Mouse (Mus musculus) CH12.LX (cell line): ENCODE results near the gene Smarca2. TPM values are rescaled to one million over a fixed set of nuclear protein-coding genes. Genes with fewer than 3 reads are reported as not detected.

ENCODE experiments used
- DNase-seq: peaks from one replicate; pipeline ENCODE4 v3.0.0-alpha.2; 2013; ENCODE audit errors: extremely low read depth
- H3K27ac ChIP-seq: 2 replicates; pipeline ENCODE4 v1.5.1; 2012; ENCODE audit warnings: low read depth, mild to moderate bottlenecking, control low read depth, moderate library complexity; ENCODE audit not compliant: insufficient read depth
- H3K27me3 ChIP-seq: replicated peaks from 2 replicates; pipeline ENCODE3; 2012; ENCODE audit warnings: inconsistent platforms
- H3K36me3 ChIP-seq, 2 experiments: replicated peaks in 1 of 2; 2 replicates each; pipeline versions ENCODE3 to v1.6.1; 2012; ENCODE audit warnings: inconsistent platforms in 1 of 2, low read length in 1 of 2, mild to moderate bottlenecking in 1 of 2, mixed read lengths in 1 of 2, moderate library complexity in 1 of 2; ENCODE audit not compliant: control insufficient read depth in 1 of 2, insufficient read depth in 1 of 2
- H3K4me1 ChIP-seq, 2 experiments: 2 replicates each; pipeline ENCODE4 v1.6.1; 2012; ENCODE audit warnings: inconsistent platforms in 1 of 2, moderate library complexity in 1 of 2; ENCODE audit not compliant: insufficient read depth in 2 of 2, control insufficient read depth in 1 of 2
- H3K4me2 ChIP-seq: 2 replicates; pipeline ENCODE4 v1.6.1; 2012; ENCODE audit warnings: low read depth, mild to moderate bottlenecking, control low read depth; ENCODE audit not compliant: poor library complexity, insufficient read depth, severe bottlenecking
- H3K4me3 ChIP-seq, 3 experiments: fragments of 150-350 bp in 1 of 3; sonication (generic) in 1 of 3; replicated peaks in 1 of 3; 2 replicates each; pipeline versions ENCODE3 to v1.5.1; 2011 to 2012; ENCODE audit warnings: low read depth in 2 of 3, low read length in 2 of 3, mild to moderate bottlenecking in 2 of 3, moderate library complexity in 2 of 3, control low read depth in 1 of 3, improper control_type of control experiment in 1 of 3, inconsistent platforms in 1 of 3, mixed read lengths in 1 of 3; ENCODE audit not compliant: poor library complexity in 1 of 3
- H3K79me2 ChIP-seq: replicated peaks from 2 replicates; pipeline ENCODE4 v1.6.1; 2012; ENCODE audit warnings: mild to moderate bottlenecking, moderate library complexity; ENCODE audit not compliant: control insufficient read depth, poor library complexity, insufficient read depth, severe bottlenecking; ENCODE audit errors: extremely low read depth
- H3K9ac ChIP-seq: 2 replicates; pipeline ENCODE4 v1.6.1; 2012; ENCODE audit warnings: low read depth, mild to moderate bottlenecking, control low read depth, moderate library complexity; ENCODE audit not compliant: insufficient read depth
- H3K9me3 ChIP-seq: replicated peaks from 2 replicates; pipeline ENCODE3; 2012; ENCODE audit warnings: low read length, inconsistent platforms, mixed read lengths
- BHLHE40 ChIP-seq: IDR thresholded peaks from 2 replicates; pipeline ENCODE4 v1.6.1; 2011; ENCODE audit warnings: mild to moderate bottlenecking, low read depth, low read length, improper control_type of control experiment
- CHD1 ChIP-seq: IDR thresholded peaks from 2 replicates; pipeline ENCODE4 v1.6.1; 2012; ENCODE audit warnings: low read depth, low read length, improper control_type of control experiment, inconsistent platforms
- CHD2 ChIP-seq: IDR thresholded peaks from 2 replicates; pipeline ENCODE4 v1.6.1; 2011; ENCODE audit warnings: low read length, improper control_type of control experiment
- CTCF ChIP-seq, 2 experiments: IDR thresholded peaks in 1 of 2; conservative IDR thresholded peaks in 1 of 2; 2 replicates each; pipeline ENCODE4 v1.5.1; 2011 to 2012; ENCODE audit warnings: low read depth in 2 of 2, low read length in 2 of 2, improper control_type of control experiment in 1 of 2, inconsistent platforms in 1 of 2, mild to moderate bottlenecking in 1 of 2, moderate library complexity in 1 of 2
- ELF1 ChIP-seq: IDR thresholded peaks from 2 replicates; pipeline ENCODE4 v1.6.1; 2014; ENCODE audit warnings: low read depth, mild to moderate bottlenecking, inconsistent platforms, low read length, improper control_type of control experiment
- EP300 ChIP-seq: IDR thresholded peaks from 2 replicates; pipeline ENCODE4 v1.6.1; 2011; ENCODE audit warnings: low read length, improper control_type of control experiment
- ETS1 ChIP-seq: conservative IDR thresholded peaks from 2 replicates; pipeline ENCODE4 v1.6.1; 2012; ENCODE audit warnings: low read depth, mild to moderate bottlenecking, inconsistent platforms, low read length, improper control_type of control experiment, moderate library complexity
- GABPA ChIP-seq: IDR thresholded peaks from 2 replicates; pipeline ENCODE4 v1.6.1; 2012; ENCODE audit warnings: low read depth, low read length, improper control_type of control experiment, inconsistent platforms; ENCODE audit not compliant: insufficient replicate concordance
- HCFC1 ChIP-seq: IDR thresholded peaks from 2 replicates; pipeline ENCODE4 v1.6.1; 2012; ENCODE audit warnings: low read depth, mild to moderate bottlenecking, inconsistent platforms, low read length, improper control_type of control experiment
- IRF4 ChIP-seq: IDR thresholded peaks from 2 replicates; pipeline ENCODE4 v1.6.1; 2014; ENCODE audit warnings: low read depth, mild to moderate bottlenecking, inconsistent platforms, low read length, improper control_type of control experiment
- JUND ChIP-seq: conservative IDR thresholded peaks from 2 replicates; pipeline ENCODE4 v1.6.1; 2011; ENCODE audit warnings: low read depth, low read length, improper control_type of control experiment
- KAT2A ChIP-seq: IDR thresholded peaks from 2 replicates; pipeline ENCODE4 v1.6.1; 2012; ENCODE audit warnings: low read length, improper control_type of control experiment, inconsistent platforms; ENCODE audit not compliant: insufficient replicate concordance
- MAFK ChIP-seq: IDR thresholded peaks from 2 replicates; pipeline ENCODE4 v1.6.1; 2011; ENCODE audit warnings: low read length, improper control_type of control experiment; ENCODE audit not compliant: insufficient replicate concordance
- MAZ ChIP-seq: IDR thresholded peaks from 2 replicates; pipeline ENCODE4 v1.6.1; 2012; ENCODE audit warnings: low read depth, mild to moderate bottlenecking, inconsistent platforms, low read length, improper control_type of control experiment, moderate library complexity
- MEF2A ChIP-seq: IDR thresholded peaks from 2 replicates; pipeline ENCODE4 v1.6.1; 2014; ENCODE audit warnings: low read depth, mild to moderate bottlenecking, inconsistent platforms, low read length, improper control_type of control experiment, borderline replicate concordance
- MXI1 ChIP-seq: IDR thresholded peaks from 2 replicates; pipeline ENCODE4 v1.6.1; 2011; ENCODE audit warnings: mild to moderate bottlenecking, low read depth, low read length, improper control_type of control experiment
- NRF1 ChIP-seq: IDR thresholded peaks from 2 replicates; pipeline ENCODE4 v1.6.1; 2014; ENCODE audit warnings: low read depth, mild to moderate bottlenecking, inconsistent platforms, low read length, improper control_type of control experiment, moderate library complexity
- PAX5 ChIP-seq: IDR thresholded peaks from 2 replicates; pipeline ENCODE4 v1.6.1; 2012; ENCODE audit warnings: low read length, inconsistent platforms, mixed read lengths
- POLR2AphosphoS2 ChIP-seq: IDR thresholded peaks from 2 replicates; pipeline ENCODE4 v1.6.1; 2011; ENCODE audit warnings: low read depth, low read length, improper control_type of control experiment
- RAD21 ChIP-seq: IDR thresholded peaks from 2 replicates; pipeline ENCODE4 v1.6.1; 2011; ENCODE audit warnings: low read depth, mild to moderate bottlenecking, low read length, improper control_type of control experiment, moderate library complexity
- RCOR1 ChIP-seq: conservative IDR thresholded peaks from 2 replicates; pipeline ENCODE4 v1.6.1; 2012; ENCODE audit warnings: low read depth, mild to moderate bottlenecking, inconsistent platforms, low read length, improper control_type of control experiment
- SIN3A ChIP-seq: IDR thresholded peaks from 2 replicates; pipeline ENCODE4 v1.6.1; 2012; ENCODE audit warnings: low read length, improper control_type of control experiment, inconsistent platforms
- TCF12 ChIP-seq: IDR thresholded peaks from 2 replicates; pipeline ENCODE4 v1.6.1; 2014; ENCODE audit warnings: low read depth, mild to moderate bottlenecking, inconsistent platforms, low read length, improper control_type of control experiment
- UBTF ChIP-seq: IDR thresholded peaks from 2 replicates; pipeline ENCODE4 v1.6.1; 2012; ENCODE audit warnings: low read depth, mild to moderate bottlenecking, inconsistent platforms, low read length, improper control_type of control experiment, moderate library complexity
- USF1 ChIP-seq: IDR thresholded peaks from 2 replicates; pipeline ENCODE4 v1.6.1; 2014; ENCODE audit warnings: low read depth, mild to moderate bottlenecking, inconsistent platforms, low read length, improper control_type of control experiment
- USF2 ChIP-seq: conservative IDR thresholded peaks from 2 replicates; pipeline ENCODE4 v1.6.1; 2011; ENCODE audit warnings: low read depth, low read length, improper control_type of control experiment
- dilution Hi-C: fragments of 300-500 bp; cut with MboI; formaldehyde crosslinking; loops from 2 replicates; pipeline ENCODE4 v1.14.3; 2020; ENCODE audit warnings: low sequenced_read_pairs; ENCODE audit not compliant: extremely low pct_unique_long_range_greater_than_20kb, extremely low pct_ligation_motif_present
- in situ Hi-C: fragments of 300-500 bp; cut with MboI; formaldehyde crosslinking; loops from 3 replicates; pipeline ENCODE4 v1.14.3; 2019; ENCODE audit warnings: low sequenced_read_pairs, low pct_ligation_motif_present, low pct_unique_long_range_greater_than_20kb, mixed read lengths
- polyA plus RNA-seq: library from polyadenylated mRNA; unstranded; fragments of >175 nt; gene quantifications from 2 replicates; pipeline ENCODE4 v1.2.1, GENCODE M21; 2012; ENCODE audit warnings: low read depth; ENCODE audit not compliant: insufficient read length
- total RNA-seq, 2 experiments: library from RNA; depleted of rRNA; stranded (reverse); fragments of 300-350 nt in 1 of 2; fragments of >200 nt in 1 of 2; gene quantifications; 2 replicates each; pipeline ENCODE4 v1.2.3; 2012 to 2014

Smarca2 gene
- total and polyA plus RNA-seq, 3 experiments = 19.4 to 47.1 (median 21.8) TPM

DNA sequence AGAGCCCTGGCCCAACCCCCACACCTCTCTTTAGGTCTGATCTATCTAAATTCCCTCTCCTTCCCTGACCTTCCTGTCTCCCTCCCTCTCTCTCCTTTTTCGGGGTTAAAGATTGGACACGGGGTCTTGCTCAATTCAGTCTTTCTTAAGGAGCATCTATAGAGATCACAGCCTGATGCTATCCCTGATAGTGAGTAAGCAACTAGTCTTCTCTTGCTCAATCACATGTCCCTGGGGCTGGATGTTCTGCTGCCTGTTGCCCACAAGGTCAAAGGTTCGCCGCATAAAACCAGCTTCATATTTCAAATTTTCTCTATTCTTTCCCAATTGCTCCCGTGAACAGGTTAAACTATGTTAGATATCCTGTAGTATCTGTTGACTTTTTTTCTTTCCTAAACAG is 25.2 kb upstream of the Smarca2 start:
- H3K4me1 ChIP-seq = no peaks in the 10 kb centered on the region
- H3K79me2 ChIP-seq = no peaks in the 10 kb centered on the region
- H3K4me2 ChIP-seq = no peak overlapping the region
- no peak overlapping the region for H3K9ac ChIP-seq
- dilution Hi-C loops (no loop called here), in situ Hi-C loops (no loop called here)
- H3K27me3 ChIP-seq = no peaks in the 10 kb centered on the region
- no peak overlapping the region for H3K4me3 ChIP-seq
- no peak for DNase-seq
- no peaks in the 10 kb centered on the region for H3K9me3 ChIP-seq
- TF ChIP-seq CHD2 = no peak
- no peak for TF ChIP-seq IRF4
- H3K27ac ChIP-seq = no peak overlapping the region
- H3K36me3 ChIP-seq = no peaks in the 10 kb centered on the region

DNA sequence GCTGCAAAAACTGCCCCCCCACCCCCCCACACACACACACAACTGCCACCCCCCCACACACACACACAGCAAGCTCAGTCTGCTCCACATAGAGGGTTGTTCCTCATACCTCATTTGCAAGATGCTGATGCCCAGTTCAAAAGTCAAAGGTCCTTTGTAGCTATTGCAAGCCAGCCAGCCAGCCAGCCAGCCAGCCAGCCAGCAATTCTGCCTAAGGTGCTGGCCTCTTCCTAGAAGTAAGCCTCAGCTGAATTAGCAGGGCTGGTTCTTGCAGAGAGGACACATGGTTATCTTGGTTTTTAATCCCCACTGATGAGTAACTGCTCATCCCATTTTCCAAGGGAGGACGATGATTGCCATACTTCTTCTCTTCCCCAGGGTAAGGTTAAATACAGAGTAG is 24.8 kb upstream of the Smarca2 start:
- no peak overlapping the region for H3K27ac ChIP-seq
- DNase-seq = no peak
- no peak overlapping the region for H3K9ac ChIP-seq
- H3K9me3 ChIP-seq = no peaks in the 10 kb centered on the region
- H3K4me1 ChIP-seq = no peaks in the 10 kb centered on the region
- H3K36me3 ChIP-seq = no peaks in the 10 kb centered on the region
- dilution Hi-C loops (no loop called here), in situ Hi-C loops (no loop called here)
- no peaks in the 10 kb centered on the region for H3K79me2 ChIP-seq
- no peaks in the 10 kb centered on the region for H3K27me3 ChIP-seq
- TF ChIP-seq EP300 (no peak), RAD21 (no peak), TCF12 (no peak), HCFC1 (no peak), USF1 (no peak), MAZ (no peak), MEF2A (no peak), RCOR1 (no peak), GABPA (no peak), JUND (no peak), KAT2A (no peak), MXI1 (no peak)
- no peak overlapping the region for H3K4me3 ChIP-seq
- H3K4me2 ChIP-seq = no peak overlapping the region

- no peaks in the 10 kb centered on the region for H3K4me1 ChIP-seq
- no peaks in the 10 kb centered on the region for H3K79me2 ChIP-seq
- no peak overlapping the region for H3K27ac ChIP-seq
- no peaks in the 10 kb centered on the region for H3K36me3 ChIP-seq
- H3K4me3 ChIP-seq = no peak overlapping the region
- DNase-seq = no peak
- TF ChIP-seq MAFK = no peak
- TF ChIP-seq MXI1 = no peak
- no peak for TF ChIP-seq USF2
- no peak for TF ChIP-seq IRF4
- no peak for TF ChIP-seq GABPA
- no peak for TF ChIP-seq RCOR1
- no peak for TF ChIP-seq CTCF (conservative IDR thresholded peaks at IDR 0.05 in 1 of 2, IDR thresholded peaks at IDR 0.05 in 1 of 2; ENCODE audit: low read depth in 2 of 2, low read length in 2 of 2)
- no peak for TF ChIP-seq PAX5
- TF ChIP-seq BHLHE40 = no peak
- TF ChIP-seq KAT2A = no peak
- no peak for TF ChIP-seq SIN3A
- TF ChIP-seq CHD1 = no peak
- TF ChIP-seq MEF2A = no peak
- no peak for TF ChIP-seq ETS1
- no peak for TF ChIP-seq TCF12
- TF ChIP-seq NRF1 = no peak
- no peak for TF ChIP-seq ELF1
- no peak for TF ChIP-seq POLR2AphosphoS2
- TF ChIP-seq JUND = no peak
- TF ChIP-seq UBTF = no peak
- TF ChIP-seq, all 38 proteins: peak for 0
- H3K9ac ChIP-seq = no peak overlapping the region
- in situ Hi-C loops = no loop called here
- dilution Hi-C loops = no loop called here
- no peaks in the 10 kb centered on the region for H3K27me3 ChIP-seq
- H3K4me2 ChIP-seq = no peak overlapping the region
- peaks cover 1% of the 10 kb centered on the region for H3K9me3 ChIP-seq
These were observed 10.2 kb upstream of the Smarca2 start for GRCm38 (mm10) chr19:26594661-26595060.
